Mouse (Mus musculus) liver, embryonic 14.5 days (tissue): Measurements from ENCODE around the gene Sestd1. TPM values are rescaled to one million over a fixed set of nuclear protein-coding genes. Genes with fewer than 3 reads are reported as not detected.

Experiments
- ATAC-seq: fragments of 200-750 bp; cut with Nextera tagmentation; 2 replicates; pipeline ENCODE4 v1.8.0; 2017; ENCODE audit warnings: moderate number of reproducible peaks, mild to moderate bottlenecking, moderate library complexity; ENCODE audit not compliant: insufficient read depth
- DNase-seq, 3 experiments: peaks; one replicate each; pipeline ENCODE4 v3.0.0-alpha.2; 2012 to 2013; ENCODE audit warnings: low read depth in 3 of 3, low spot score in 3 of 3
- H3K27ac ChIP-seq: fragments of 300-500 bp; sonication (generic); 2 replicates; pipeline ENCODE4 v1.5.1; 2014; ENCODE audit warnings: moderate library complexity, mild to moderate bottlenecking, control low read depth, inconsistent platforms
- H3K27me3 ChIP-seq: fragments of 300-500 bp; sonication (generic); 2 replicates; pipeline ENCODE4 v1.6.1; 2014; ENCODE audit warnings: mild to moderate bottlenecking, low read length, moderate library complexity; ENCODE audit not compliant: control insufficient read depth, insufficient read depth
- H3K36me3 ChIP-seq: fragments of 300-500 bp; sonication (generic); replicated peaks from 2 replicates; pipeline ENCODE4 v1.6.1; 2014; ENCODE audit warnings: low read depth; ENCODE audit not compliant: control insufficient read depth, insufficient read depth
- H3K4me1 ChIP-seq, 2 experiments: fragments of 200-500 bp in 1 of 2; fragments of 300-500 bp in 1 of 2; sonication (generic) in 1 of 2; replicated peaks; 2 replicates each; pipeline ENCODE4 v1.6.1; 2012 to 2014; ENCODE audit warnings: antibody characterized with exemption in 1 of 2, inconsistent platforms in 1 of 2, low read length in 1 of 2; ENCODE audit not compliant: control insufficient read depth in 2 of 2, insufficient read depth in 2 of 2
- H3K4me2 ChIP-seq: fragments of 300-500 bp; sonication (generic); 2 replicates; pipeline ENCODE4 v1.6.1; 2014; ENCODE audit warnings: low read depth, mild to moderate bottlenecking, control low read depth, moderate library complexity
- H3K4me3 ChIP-seq, 2 experiments: fragments of 200-500 bp in 1 of 2; fragments of 300-500 bp in 1 of 2; sonication (generic) in 1 of 2; 2 replicates each; pipeline ENCODE4 v1.5.1; 2012 to 2014; ENCODE audit warnings: low read depth in 2 of 2, low read length in 2 of 2, mild to moderate bottlenecking in 2 of 2, control low read depth in 1 of 2, inconsistent platforms in 1 of 2, moderate library complexity in 1 of 2; ENCODE audit not compliant: insufficient read depth in 1 of 2
- H3K9ac ChIP-seq: fragments of 300-500 bp; sonication (generic); replicated peaks from 2 replicates; pipeline ENCODE4 v1.6.1; 2014; ENCODE audit warnings: mild to moderate bottlenecking, control low read depth, moderate library complexity
- H3K9me3 ChIP-seq: fragments of 300-500 bp; sonication (generic); 2 replicates; pipeline ENCODE4 v1.6.1; 2016; ENCODE audit warnings: low read length, mixed read lengths; ENCODE audit not compliant: control insufficient read depth
- CTCF ChIP-seq: IDR thresholded peaks from 2 replicates; pipeline ENCODE4 v1.5.1; 2016; ENCODE audit warnings: antibody characterized with exemption, low read depth, control low read depth
- EP300 ChIP-seq: IDR thresholded peaks from 2 replicates; pipeline ENCODE4 v1.6.1; 2016; ENCODE audit warnings: antibody characterized with exemption, low read depth
- WGBS: fragments of 180-500 bp; shearing (Covaris S2); extraction: QIAGEN DNeasy Blood & Tissue Kit; methylation state at CpG from one replicate; pipeline ENCODE4 v1.1.7; 2014; ENCODE audit not compliant: insufficient replicate concordance; 5-methylcytosine and 5-hydroxymethylcytosine counted together
- polyA plus RNA-seq, 2 experiments: library from polyadenylated mRNA; depleted of rRNA in 1 of 2; stranded (reverse) in 1 of 2; unstranded in 1 of 2; fragments of >200 nt; fragmentation: Nextera tagmentation in 1 of 2; extraction: Ambion mirVana in 1 of 2; gene quantifications; 2 replicates each; pipeline versions ENCODE4 v1.2.1 to v1.2.3; 2012 to 2014

Sestd1 gene
- polyA plus RNA-seq, 2 experiments, result 0.46 to 0.48 TPM

DNA sequence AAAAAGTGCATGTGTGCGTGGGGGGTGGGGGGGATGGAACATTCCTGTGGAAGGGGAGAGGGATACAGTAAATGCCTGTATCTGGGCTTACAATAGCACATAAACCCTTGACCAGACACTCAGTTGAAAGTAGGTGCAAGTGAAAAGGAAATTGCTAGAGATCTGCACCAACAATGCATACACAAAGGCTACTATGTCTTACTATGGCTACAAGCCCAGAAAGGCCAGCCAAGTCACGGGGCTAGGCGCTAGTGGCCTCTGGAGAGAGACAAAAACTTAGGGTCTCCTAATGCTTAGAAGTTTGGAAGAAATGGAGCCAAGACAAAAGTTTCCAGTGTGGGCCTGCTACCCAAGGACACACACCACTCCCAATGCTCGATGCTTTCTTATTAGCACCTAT is 44.5 kb downstream of the Sestd1 start:
- ATAC-seq, result no peak
- H3K9ac ChIP-seq, result no peak overlapping the region
- no peak for DNase-seq
- H3K4me3 ChIP-seq, result no peak overlapping the region
- H3K4me2 ChIP-seq, result no peak overlapping the region
- H3K4me1 ChIP-seq, result no peaks in the 10 kb centered on the region
- H3K27ac ChIP-seq, result no peak overlapping the region
- 72% methylated on average over 4 of the region's 4 CpGs for WGBS
- H3K27me3 ChIP-seq, result no peaks in the 10 kb centered on the region
- H3K36me3 ChIP-seq, result no peaks in the 10 kb centered on the region
- TF ChIP-seq CTCF (no peak), EP300 (no peak)
- no peaks in the 10 kb centered on the region for H3K9me3 ChIP-seq

DNA sequence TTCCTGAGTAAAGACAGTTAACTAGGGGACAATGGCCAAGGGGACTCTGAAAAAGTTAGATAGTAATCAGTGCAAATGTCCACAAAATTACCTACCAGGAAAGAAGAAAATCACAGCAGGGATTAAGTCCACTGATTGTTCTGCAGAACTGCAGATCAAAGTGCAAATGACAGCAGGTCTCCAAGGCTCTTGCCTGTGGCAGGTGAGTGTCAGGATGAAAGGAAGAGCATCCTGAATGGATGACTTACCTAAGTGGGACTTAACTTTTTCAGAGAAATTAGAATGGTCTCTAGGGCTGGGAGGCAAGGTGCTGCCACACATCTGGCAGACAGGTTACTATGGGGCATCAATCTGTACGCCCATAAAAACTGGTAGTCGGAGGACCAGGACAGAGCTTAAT is 47.8 kb downstream of the Sestd1 start:
- TF ChIP-seq EP300, result no peak
- TF ChIP-seq CTCF, result no peak
- ATAC-seq, result no peak
- 67% methylated on average over 2 of the region's 2 CpGs for WGBS

DNA sequence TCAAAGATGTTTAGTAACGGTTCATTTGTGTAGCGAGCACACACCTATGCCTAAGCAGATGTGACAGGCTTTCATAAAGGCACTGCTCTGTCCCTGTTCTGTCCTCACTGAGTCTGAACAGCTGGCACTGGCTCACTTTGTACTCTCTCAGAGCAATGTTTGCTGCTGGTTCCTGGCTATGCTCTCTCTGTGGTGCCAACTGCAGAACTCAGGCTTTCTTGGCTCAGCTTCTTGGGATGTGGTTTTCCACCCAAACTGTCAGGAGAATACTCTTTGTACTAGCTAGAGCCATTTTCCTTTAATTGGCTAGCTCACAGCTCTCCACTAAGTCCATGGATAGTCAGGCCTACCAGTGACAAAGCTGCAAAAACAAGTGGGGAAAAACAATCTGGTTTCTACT is 59.4 kb downstream of the Sestd1 start:
- WGBS, result 54% methylated on average over 2 of the region's 2 CpGs
- DNase-seq (no peak), ATAC-seq (no peak)
- Histone ChIP-seq H3K9me3 (no peaks in the 10 kb centered on the region), H3K9ac (no peak overlapping the region), H3K4me3 (no peak overlapping the region), H3K27ac (no peak overlapping the region), H3K4me2 (no peak overlapping the region), H3K27me3 (no peaks in the 10 kb centered on the region), H3K4me1 (no peaks in the 10 kb centered on the region), H3K36me3 (no peaks in the 10 kb centered on the region)
- no peak for TF ChIP-seq EP300
- no peak for TF ChIP-seq CTCF

More for the DNA sequence above, 47.8 kb downstream of the Sestd1 start:
- no peaks in the 10 kb centered on the region for H3K9me3 ChIP-seq
- DNase-seq, result no peak
- no peak overlapping the region for H3K27ac ChIP-seq
- no peaks in the 10 kb centered on the region for H3K4me1 ChIP-seq
- no peaks in the 10 kb centered on the region for H3K36me3 ChIP-seq
- H3K9ac ChIP-seq, result no peak overlapping the region
- no peak overlapping the region for H3K4me3 ChIP-seq
- H3K4me2 ChIP-seq, result no peak overlapping the region
- H3K27me3 ChIP-seq, result no peaks in the 10 kb centered on the region

DNA sequence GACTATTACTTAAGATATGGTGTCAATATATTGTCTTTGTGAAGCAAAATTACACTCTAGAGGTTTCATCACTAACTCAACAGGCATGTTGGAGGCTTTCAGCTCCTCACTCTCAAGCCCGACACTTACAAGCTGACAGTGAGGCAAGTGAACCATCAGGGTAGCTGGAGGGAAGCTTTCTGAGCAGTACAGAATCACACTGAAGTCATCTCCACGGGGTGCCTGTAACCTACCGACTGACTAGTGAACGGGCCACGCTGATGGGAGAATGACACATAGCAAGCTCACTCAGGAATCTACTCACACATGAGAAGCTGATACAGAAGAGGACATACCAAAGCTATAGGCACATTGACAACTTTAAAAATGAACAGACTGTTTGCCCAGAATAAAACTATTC is 67.5 kb downstream of the Sestd1 start:
- DNase-seq (no peak), ATAC-seq (no peak)
- H3K4me3 ChIP-seq, result no peak overlapping the region
- H3K27ac ChIP-seq, result no peak overlapping the region
- H3K4me2 ChIP-seq, result no peak overlapping the region
- no peak for TF ChIP-seq EP300
- TF ChIP-seq CTCF, result no peak
- no peaks in the 10 kb centered on the region for H3K27me3 ChIP-seq
- H3K36me3 ChIP-seq, result no peaks in the 10 kb centered on the region
- no peak overlapping the region for H3K9ac ChIP-seq
- no peaks in the 10 kb centered on the region for H3K4me1 ChIP-seq
- 68% methylated on average over 5 of the region's 5 CpGs for WGBS
- no peaks in the 10 kb centered on the region for H3K9me3 ChIP-seq

DNA sequence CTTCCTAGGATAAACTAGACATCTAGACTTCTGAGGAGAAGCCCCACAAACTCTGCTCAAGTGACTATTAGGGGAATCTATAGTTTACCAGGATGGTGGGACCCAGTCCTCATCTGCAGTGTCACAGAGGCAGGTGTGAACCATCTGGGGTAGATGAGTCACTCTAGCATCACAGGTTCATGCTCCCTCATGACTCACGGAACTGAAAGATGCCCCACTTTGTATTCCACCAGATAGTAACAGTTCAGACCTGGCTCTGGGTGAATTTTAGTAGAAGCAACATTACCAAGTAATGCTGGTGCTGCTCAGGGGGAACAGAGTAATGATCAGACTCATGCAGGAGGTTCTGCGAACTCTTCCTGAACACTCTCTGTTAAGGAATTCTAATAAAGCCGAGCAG is 73.4 kb downstream of the Sestd1 start:
- Histone ChIP-seq H3K9ac (no peak overlapping the region), H3K36me3 (no peaks in the 10 kb centered on the region), H3K27ac (no peak overlapping the region), H3K4me1 (no peaks in the 10 kb centered on the region), H3K4me3 (no peak overlapping the region), H3K4me2 (no peak overlapping the region), H3K9me3 (no peaks in the 10 kb centered on the region), H3K27me3 (no peaks in the 10 kb centered on the region)
- no peak for DNase-seq
- no peak for ATAC-seq
- TF ChIP-seq CTCF (no peak), EP300 (no peak)
- 69% methylated on average over 3 of the region's 3 CpGs for WGBS
